Mouse (Mus musculus): ENCODE data around the gene Best1. TPM values are rescaled to one million over a fixed set of nuclear protein-coding genes. Genes with fewer than 3 reads are reported as not detected.

Gene Best1
- polyA plus RNA-seq, 1 experiment from 2014 or later, result 1.5 TPM

- ATAC-seq, result no peak
- 89% methylated on average over 5 of the region's 5 CpGs for WGBS
- Histone ChIP-seq H3K4me3 (replicated peaks; ENCODE audit: low read length) (no peak overlapping the region), H3K4me1 (replicated peaks; ENCODE audit: control insufficient read depth, insufficient read depth, low read length) (peaks cover 4% of the 10 kb centered on the region), H3K27ac (ENCODE audit: low read length) (no peak overlapping the region), H3K4me2 (ENCODE audit: low read length) (no peak overlapping the region), H3K9me3 (ENCODE audit: control insufficient read depth, low read length) (no peaks in the 10 kb centered on the region), H3K36me3 (ENCODE audit: control insufficient read depth, insufficient read depth) (no peaks in the 10 kb centered on the region), H3K27me3 (replicated peaks; ENCODE audit: control insufficient read depth, insufficient read depth, low read length) (no peaks in the 10 kb centered on the region), H3K9ac (replicated peaks; ENCODE audit: low read depth, low read length) (no peak overlapping the region)
Observed at GRCm38 (mm10) chr19:9957965-9958364, 43.5 kb downstream of the Best1 start.

- Histone ChIP-seq H3K4me1 (replicated peaks; ENCODE audit: control insufficient read depth, insufficient read depth, low read length) (peaks cover 4% of the 10 kb centered on the region), H3K27me3 (replicated peaks; ENCODE audit: control insufficient read depth, insufficient read depth, low read length) (no peaks in the 10 kb centered on the region), H3K36me3 (ENCODE audit: control insufficient read depth, insufficient read depth) (no peaks in the 10 kb centered on the region), H3K27ac (ENCODE audit: low read length) (no peak overlapping the region), H3K4me3 (replicated peaks; ENCODE audit: low read length) (no peak overlapping the region), H3K9me3 (ENCODE audit: control insufficient read depth, low read length) (no peaks in the 10 kb centered on the region), H3K4me2 (ENCODE audit: low read length) (no peak overlapping the region), H3K9ac (replicated peaks; ENCODE audit: low read depth, low read length) (no peak overlapping the region)
- no peak for ATAC-seq
- 73% methylated on average over 4 of the region's 4 CpGs for WGBS
Observed at GRCm38 (mm10) chr19:9956624-9957388, 44.6 kb downstream of the Best1 start.

GRCm38 (mm10) chr19:9955438-9955837, 46.0 kb downstream of the Best1 start:
- Histone ChIP-seq H3K9ac (replicated peaks; ENCODE audit: low read depth, low read length) (no peak overlapping the region), H3K4me2 (ENCODE audit: low read length) (no peak overlapping the region), H3K27me3 (replicated peaks; ENCODE audit: control insufficient read depth, insufficient read depth, low read length) (no peaks in the 10 kb centered on the region), H3K9me3 (ENCODE audit: control insufficient read depth, low read length) (no peaks in the 10 kb centered on the region), H3K36me3 (ENCODE audit: control insufficient read depth, insufficient read depth) (no peaks in the 10 kb centered on the region), H3K27ac (ENCODE audit: low read length) (no peak overlapping the region), H3K4me1 (replicated peaks; ENCODE audit: control insufficient read depth, insufficient read depth, low read length) (peaks cover 4% of the 10 kb centered on the region), H3K4me3 (replicated peaks; ENCODE audit: low read length) (no peak overlapping the region)
- 82% methylated on average over 1 of the region's 1 CpGs for WGBS
- no peak for ATAC-seq

GRCm38 (mm10) chr19:9954811-9955202, 46.6 kb downstream of the Best1 start:
- no peak overlapping the region for H3K27ac ChIP-seq (ENCODE audit: low read length)
- H3K27me3 ChIP-seq (replicated peaks; ENCODE audit: control insufficient read depth, insufficient read depth, low read length), result no peaks in the 10 kb centered on the region
- H3K9me3 ChIP-seq (ENCODE audit: control insufficient read depth, low read length), result no peaks in the 10 kb centered on the region; the same call in 1 of the 2 replicates
- 0 out of 2 replicates have a peak, but pooled peaks have one; percentile 15 for ATAC-seq
- H3K4me3 ChIP-seq (replicated peaks; ENCODE audit: low read length), result no peak overlapping the region
- H3K4me1 ChIP-seq (replicated peaks; ENCODE audit: control insufficient read depth, insufficient read depth, low read length), result peaks cover 4% of the 10 kb centered on the region
- no peaks in the 10 kb centered on the region for H3K36me3 ChIP-seq (ENCODE audit: control insufficient read depth, insufficient read depth)
- WGBS, result 48% methylated on average over 5 of the region's 5 CpGs
- no peak overlapping the region for H3K9ac ChIP-seq (replicated peaks; ENCODE audit: low read depth, low read length)
- H3K4me2 ChIP-seq (ENCODE audit: low read length), result no peak overlapping the region

GRCm38 (mm10) chr19:9954055-9954810, 47.2 kb downstream of the Best1 start:
- Histone ChIP-seq H3K27ac (ENCODE audit: low read length) (no peak overlapping the region), H3K27me3 (replicated peaks; ENCODE audit: control insufficient read depth, insufficient read depth, low read length) (no peaks in the 10 kb centered on the region), H3K36me3 (ENCODE audit: control insufficient read depth, insufficient read depth) (no peaks in the 10 kb centered on the region), H3K9me3 (ENCODE audit: control insufficient read depth, low read length) (no peaks in the 10 kb centered on the region; the same call in 1 of the 2 replicates), H3K4me2 (ENCODE audit: low read length) (no peak overlapping the region), H3K4me1 (replicated peaks; ENCODE audit: control insufficient read depth, insufficient read depth, low read length) (peaks cover 4% of the 10 kb centered on the region), H3K9ac (replicated peaks; ENCODE audit: low read depth, low read length) (no peak overlapping the region), H3K4me3 (replicated peaks; ENCODE audit: low read length) (no peak overlapping the region)
- WGBS, result 37% methylated on average over 7 of the region's 7 CpGs
- ATAC-seq, result peak; percentile 65

GRCm38 (mm10) chr19:9952912-9953311, 48.5 kb downstream of the Best1 start:
- no peaks in the 10 kb centered on the region; the same call in 1 of the 2 replicates for H3K9me3 ChIP-seq (ENCODE audit: control insufficient read depth, low read length)
- no peak overlapping the region for H3K27ac ChIP-seq (ENCODE audit: low read length)
- no peaks in the 10 kb centered on the region for H3K36me3 ChIP-seq (ENCODE audit: control insufficient read depth, insufficient read depth)
- H3K27me3 ChIP-seq (replicated peaks; ENCODE audit: control insufficient read depth, insufficient read depth, low read length), result no peaks in the 10 kb centered on the region
- peaks cover 4% of the 10 kb centered on the region for H3K4me1 ChIP-seq (replicated peaks; ENCODE audit: control insufficient read depth, insufficient read depth, low read length)
- no peak overlapping the region for H3K4me2 ChIP-seq (ENCODE audit: low read length)
- no peak for ATAC-seq
- H3K4me3 ChIP-seq (replicated peaks; ENCODE audit: low read length), result no peak overlapping the region
- no peak overlapping the region for H3K9ac ChIP-seq (replicated peaks; ENCODE audit: low read depth, low read length)
- WGBS, result 94% methylated on average over 3 of the region's 3 CpGs

GRCm38 (mm10) chr19:9952390-9952789, 49.0 kb downstream of the Best1 start:
- 70% methylated on average over 3 of the region's 3 CpGs for WGBS
- peaks cover 4% of the 10 kb centered on the region for H3K4me1 ChIP-seq (replicated peaks; ENCODE audit: control insufficient read depth, insufficient read depth, low read length)
- ATAC-seq, result no peak

GRCm38 (mm10) chr19:9946986-9947385, 54.4 kb downstream of the Best1 start:
- no peak overlapping the region for H3K9ac ChIP-seq (replicated peaks; ENCODE audit: low read depth, low read length)
- H3K27ac ChIP-seq (ENCODE audit: low read length), result no peak overlapping the region
- 75% methylated on average over 3 of the region's 3 CpGs for WGBS
- H3K4me3 ChIP-seq (replicated peaks; ENCODE audit: low read length), result no peak overlapping the region
- H3K4me2 ChIP-seq (ENCODE audit: low read length), result no peak overlapping the region
- H3K4me1 ChIP-seq (replicated peaks; ENCODE audit: control insufficient read depth, insufficient read depth, low read length), result no peaks in the 10 kb centered on the region
- no peaks in the 10 kb centered on the region; the same call in 1 of the 2 replicates for H3K9me3 ChIP-seq (ENCODE audit: control insufficient read depth, low read length)
- no peak for ATAC-seq
- H3K27me3 ChIP-seq (replicated peaks; ENCODE audit: control insufficient read depth, insufficient read depth, low read length), result no peaks in the 10 kb centered on the region
- no peaks in the 10 kb centered on the region for H3K36me3 ChIP-seq (ENCODE audit: control insufficient read depth, insufficient read depth)

More at GRCm38 (mm10) chr19:9952390-9952789, 49.0 kb downstream of the Best1 start:
- no peak overlapping the region for H3K4me2 ChIP-seq (ENCODE audit: low read length)
- no peaks in the 10 kb centered on the region; the same call in 1 of the 2 replicates for H3K9me3 ChIP-seq (ENCODE audit: control insufficient read depth, low read length)
- H3K9ac ChIP-seq (replicated peaks; ENCODE audit: low read depth, low read length), result no peak overlapping the region
- H3K36me3 ChIP-seq (ENCODE audit: control insufficient read depth, insufficient read depth), result no peaks in the 10 kb centered on the region
- H3K27ac ChIP-seq (ENCODE audit: low read length), result no peak overlapping the region
- H3K4me3 ChIP-seq (replicated peaks; ENCODE audit: low read length), result no peak overlapping the region
- no peaks in the 10 kb centered on the region for H3K27me3 ChIP-seq (replicated peaks; ENCODE audit: control insufficient read depth, insufficient read depth, low read length)

- H3K9ac ChIP-seq (replicated peaks; ENCODE audit: low read depth, low read length), result no peak overlapping the region
- H3K4me1 ChIP-seq (replicated peaks; ENCODE audit: control insufficient read depth, insufficient read depth, low read length), result no peaks in the 10 kb centered on the region
- H3K36me3 ChIP-seq (ENCODE audit: control insufficient read depth, insufficient read depth), result no peaks in the 10 kb centered on the region
- no peak overlapping the region for H3K4me2 ChIP-seq (ENCODE audit: low read length)
- H3K27ac ChIP-seq (ENCODE audit: low read length), result no peak overlapping the region
- H3K27me3 ChIP-seq (replicated peaks; ENCODE audit: control insufficient read depth, insufficient read depth, low read length), result no peaks in the 10 kb centered on the region
- WGBS, result 89% methylated on average over 8 of the region's 8 CpGs
- H3K4me3 ChIP-seq (replicated peaks; ENCODE audit: low read length), result no peak overlapping the region
- no peak for ATAC-seq
- H3K9me3 ChIP-seq (ENCODE audit: control insufficient read depth, low read length), result no peaks in the 10 kb centered on the region; the same call in 1 of the 2 replicates
Observed at GRCm38 (mm10) chr19:9945800-9946564, 55.5 kb downstream of the Best1 start.

All from forebrain, embryonic 16.5 days (tissue).